Mouse (Mus musculus) forebrain, embryonic 16.5 days (tissue): ENCODE measurements around the gene Grrp1. TPM values are rescaled to one million over a fixed set of nuclear protein-coding genes. Genes with fewer than 3 reads are reported as not detected.

Experiments
- ATAC-seq: fragments of 200-750 bp; cut with Nextera tagmentation; 2 replicates; pipeline ENCODE4 v1.8.0; 2017; ENCODE audit warnings: mild to moderate bottlenecking, moderate library complexity
- H3K27ac ChIP-seq: fragments of 300-500 bp; sonication (generic); 2 replicates; pipeline ENCODE4 v1.5.1; 2014; ENCODE audit warnings: low read length, control low read depth
- H3K27me3 ChIP-seq: fragments of 300-500 bp; sonication (generic); replicated peaks from 2 replicates; pipeline ENCODE4 v1.6.1; 2014; ENCODE audit warnings: low read length; ENCODE audit not compliant: control insufficient read depth, insufficient read depth
- H3K36me3 ChIP-seq: fragments of 300-500 bp; sonication (generic); 2 replicates; pipeline ENCODE4 v1.6.1; 2014; ENCODE audit not compliant: control insufficient read depth, insufficient read depth
- H3K4me1 ChIP-seq: fragments of 300-500 bp; sonication (generic); replicated peaks from 2 replicates; pipeline ENCODE4 v1.6.1; 2014; ENCODE audit warnings: low read length; ENCODE audit not compliant: control insufficient read depth, insufficient read depth
- H3K4me2 ChIP-seq: fragments of 300-500 bp; sonication (generic); 2 replicates; pipeline ENCODE4 v1.6.1; 2014; ENCODE audit warnings: mild to moderate bottlenecking, low read length, control low read depth
- H3K4me3 ChIP-seq: fragments of 300-500 bp; sonication (generic); replicated peaks from 2 replicates; pipeline ENCODE4 v1.5.1; 2014; ENCODE audit warnings: mild to moderate bottlenecking, low read length, control low read depth
- H3K9ac ChIP-seq: fragments of 300-500 bp; sonication (generic); replicated peaks from 2 replicates; pipeline ENCODE4 v1.6.1; 2014; ENCODE audit warnings: low read depth, low read length, control low read depth
- H3K9me3 ChIP-seq: fragments of 300-500 bp; sonication (generic); 2 replicates; pipeline ENCODE4 v1.6.1; 2016; ENCODE audit warnings: low read length; ENCODE audit not compliant: control insufficient read depth
- WGBS: fragments of 180-500 bp; shearing (Covaris S2); extraction: QIAGEN DNeasy Blood & Tissue Kit; methylation state at CpG from one replicate; pipeline ENCODE4 v1.1.7; 2014; 5-methylcytosine and 5-hydroxymethylcytosine counted together
- polyA plus RNA-seq: library from polyadenylated mRNA; unstranded; fragments of >200 nt; fragmentation: Nextera tagmentation; extraction: Ambion mirVana; gene quantifications from 2 replicates; pipeline ENCODE4 v1.2.1, GENCODE M21; 2015

Grrp1 gene
- polyA plus RNA-seq, 1 experiment from 2014 or later = 12.5 TPM

DNA sequence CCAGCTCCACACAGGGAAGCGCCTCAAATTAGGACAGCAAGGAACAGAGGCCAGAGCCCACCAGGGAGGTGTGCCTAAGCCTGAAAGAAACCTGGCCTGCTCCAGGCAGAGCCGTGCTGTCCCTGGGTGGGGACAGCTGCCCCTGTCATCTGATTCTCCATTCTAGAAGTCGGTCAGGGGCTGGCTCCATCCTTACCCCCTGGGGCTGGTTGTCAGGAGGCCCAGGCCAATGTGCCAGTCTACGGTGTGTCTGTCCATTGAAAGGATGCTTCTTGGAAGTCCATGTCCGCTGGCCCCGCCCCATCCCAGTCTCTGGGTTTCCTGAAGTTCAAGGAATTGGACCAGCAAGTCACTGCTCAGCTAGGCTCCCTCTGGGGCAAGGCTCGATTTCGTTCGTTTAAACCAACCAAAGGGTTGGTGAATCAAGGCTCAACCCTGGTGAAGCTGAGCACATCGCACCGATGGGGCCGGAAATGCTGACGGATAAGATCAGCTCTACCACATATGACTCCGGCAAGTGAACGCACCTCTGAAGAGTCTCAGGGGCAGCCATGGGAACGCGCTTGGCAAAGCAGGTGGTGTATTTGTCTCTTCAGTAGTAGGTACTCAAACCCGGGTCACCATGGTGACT lies 39.3 kb upstream of the Grrp1 start:
- ATAC-seq = no peak
- peaks cover 6% of the 10 kb centered on the region for H3K4me1 ChIP-seq
- H3K4me3 ChIP-seq = no peak overlapping the region
- no peak overlapping the region for H3K27ac ChIP-seq
- H3K9ac ChIP-seq = no peak overlapping the region
- H3K27me3 ChIP-seq = no peaks in the 10 kb centered on the region
- H3K36me3 ChIP-seq = no peaks in the 10 kb centered on the region
- 0 out of 2 replicates have a peak, but pooled peaks cover 3% of the 10 kb centered on the region for H3K9me3 ChIP-seq
- 74% methylated on average over 18 of the region's 18 CpGs for WGBS
- no peak overlapping the region for H3K4me2 ChIP-seq

DNA sequence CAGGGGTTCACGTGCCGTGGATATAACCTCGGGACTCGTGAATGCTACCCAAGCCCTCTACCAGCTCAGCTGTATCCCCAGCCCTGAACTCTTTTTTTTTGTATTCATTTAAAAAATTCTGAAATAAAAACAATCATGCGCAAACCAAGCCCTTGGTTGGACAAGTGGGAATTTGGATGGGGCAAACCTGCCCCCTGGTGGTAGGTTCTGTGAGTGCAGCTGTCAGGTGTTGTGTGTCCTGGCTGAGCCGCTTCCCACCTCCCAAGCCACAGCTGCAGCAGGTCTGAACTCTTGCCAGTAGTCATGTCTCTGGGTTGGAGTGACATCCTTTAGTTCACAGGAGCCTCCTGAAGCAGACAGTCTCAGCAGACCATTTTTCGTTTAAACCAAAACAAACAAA lies 38.2 kb upstream of the Grrp1 start:
- WGBS = 18% methylated on average over 7 of the region's 7 CpGs
- ATAC-seq = no peak
- Histone ChIP-seq H3K9ac (no peak overlapping the region), H3K4me2 (no peak overlapping the region), H3K9me3 (0 out of 2 replicates have a peak, but pooled peaks cover 3% of the 10 kb centered on the region), H3K27ac (no peak overlapping the region), H3K36me3 (no peaks in the 10 kb centered on the region), H3K4me3 (no peak overlapping the region), H3K27me3 (no peaks in the 10 kb centered on the region), H3K4me1 (peaks cover 8% of the 10 kb centered on the region)

DNA sequence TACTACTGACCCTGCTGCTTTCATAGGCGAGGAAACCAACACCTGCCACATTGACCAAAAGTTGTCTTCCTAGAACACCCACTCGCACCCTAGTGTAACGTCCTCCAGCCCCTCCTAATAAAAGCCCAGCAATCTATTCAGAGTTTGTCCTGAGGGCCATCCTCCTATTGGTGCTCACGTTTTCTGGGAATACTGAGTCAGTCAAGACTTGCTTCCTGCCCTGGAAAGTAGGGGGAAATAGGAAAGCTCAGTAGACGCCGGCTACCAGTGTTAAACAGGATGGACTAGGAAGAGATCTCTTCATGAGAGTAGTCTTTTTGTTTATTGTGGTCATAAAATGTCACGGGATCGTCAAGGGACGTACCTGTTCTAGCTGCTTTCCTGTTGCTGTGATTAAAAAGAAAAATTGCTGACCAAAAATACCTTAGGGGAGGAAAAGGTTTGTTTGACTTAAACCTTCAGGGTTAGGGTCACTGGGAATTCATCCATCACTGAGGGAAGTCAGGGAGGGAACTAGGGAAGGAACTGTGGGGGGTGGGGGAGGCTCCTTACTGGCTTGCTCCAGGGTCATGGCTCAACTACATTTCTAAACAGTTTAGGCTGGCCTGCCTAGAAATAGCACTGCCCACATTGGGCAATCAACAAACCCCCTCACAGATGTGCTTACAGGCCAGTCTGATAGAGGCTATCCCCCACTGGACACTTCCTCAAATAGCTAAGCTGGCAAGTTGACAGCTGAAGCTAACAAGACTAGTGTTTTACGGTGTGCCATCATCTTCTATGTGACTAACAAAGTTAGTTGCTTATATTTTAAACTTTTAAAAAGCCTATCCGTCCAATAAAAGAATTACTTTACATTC lies 34.7 kb upstream of the Grrp1 start:
- WGBS = 48% methylated on average over 11 of the region's 11 CpGs
- peaks cover 18% of the 10 kb centered on the region for H3K4me1 ChIP-seq
- H3K36me3 ChIP-seq = no peaks in the 10 kb centered on the region
- ATAC-seq = no peak
- H3K9me3 ChIP-seq = no peaks in the 10 kb centered on the region
- H3K9ac ChIP-seq = peak overlapping the region; percentile 99
- H3K27ac ChIP-seq = no peak overlapping the region
- no peaks in the 10 kb centered on the region for H3K27me3 ChIP-seq
- peak overlapping the region; percentile 76 for H3K4me2 ChIP-seq
- peak overlapping the region; percentile 73 for H3K4me3 ChIP-seq

DNA sequence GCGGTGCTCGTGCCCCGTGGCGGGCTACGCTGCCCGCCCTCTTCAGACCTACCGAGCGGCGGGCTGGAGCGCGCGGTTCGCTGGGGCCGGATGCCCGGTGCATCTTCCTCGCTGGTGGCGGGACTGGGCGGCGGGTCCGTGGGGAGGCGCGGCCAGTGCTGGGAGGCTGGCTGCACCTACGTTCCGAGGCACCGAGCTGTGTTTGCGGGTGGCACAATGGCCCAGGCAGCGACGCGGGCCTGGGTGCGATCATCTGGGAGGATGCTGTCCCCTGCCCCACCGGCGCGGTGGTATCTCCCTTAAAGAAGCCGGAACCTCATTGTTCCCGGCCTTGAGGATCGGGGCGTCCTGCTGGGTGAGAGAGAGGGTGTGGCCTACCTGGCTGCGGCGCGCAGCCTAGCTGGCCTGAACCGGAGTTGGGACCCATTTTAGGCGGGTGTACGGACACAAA lies 33.7 kb upstream of the Grrp1 start, which contains the start of gene Pdik1l:
TSS of gene Pdik1l (minus strand) at position 321 of the 451 bp plus-strand sequence.
- H3K4me3 ChIP-seq = peak within 1 kb of the TSS; percentile 73
- peak within 1 kb of the TSS; percentile 78 for H3K4me2 ChIP-seq
- no peaks in the 10 kb centered on the region for H3K27me3 ChIP-seq
- peak within 1 kb of the TSS; percentile 99 for H3K27ac ChIP-seq
- ATAC-seq = peak; percentile 78
- H3K4me1 ChIP-seq = peaks cover 18% of the 10 kb centered on the region
- H3K36me3 ChIP-seq = 0 out of 2 replicates have a peak, but pooled peaks cover under 1% of the 10 kb centered on the region
- no peaks in the 10 kb centered on the region for H3K9me3 ChIP-seq
- peak within 1 kb of the TSS; percentile 99 for H3K9ac ChIP-seq
- WGBS = 0% methylated on average over 41 of the region's 43 CpGs

DNA sequence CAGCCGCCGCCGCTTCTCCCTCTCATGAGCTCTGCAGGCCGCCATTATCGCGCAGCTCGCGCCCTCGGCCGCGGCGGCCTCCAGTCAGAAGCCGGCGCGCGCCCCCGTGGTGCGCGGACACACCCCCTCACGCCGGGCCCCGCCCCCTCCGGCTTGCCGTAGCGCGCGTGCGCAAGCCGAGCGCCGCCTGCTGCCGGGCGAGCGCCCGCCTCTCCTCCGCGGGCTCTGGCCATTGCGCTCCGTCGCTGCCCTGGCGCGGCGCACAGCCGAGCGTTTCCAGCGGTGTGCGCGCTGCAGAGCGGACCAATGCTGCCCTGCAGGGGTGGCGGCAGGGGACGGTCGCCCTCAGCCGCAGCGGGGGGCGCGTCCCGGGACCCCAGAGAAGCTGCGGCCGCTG lies 33.3 kb upstream of the Grrp1 start:
- peaks cover 18% of the 10 kb centered on the region for H3K4me1 ChIP-seq
- H3K9me3 ChIP-seq = no peaks in the 10 kb centered on the region
- H3K4me2 ChIP-seq = peak overlapping the region; percentile 78
- H3K9ac ChIP-seq = peak overlapping the region; percentile 99
- no peaks in the 10 kb centered on the region for H3K27me3 ChIP-seq
- peak; percentile 96 for ATAC-seq
- H3K36me3 ChIP-seq = peaks cover 4% of the 10 kb centered on the region; the same call in 1 of the 2 replicates
- H3K4me3 ChIP-seq = peak overlapping the region; percentile 73
- H3K27ac ChIP-seq = peak overlapping the region; percentile 99
- WGBS = 0% methylated on average over 55 of the region's 59 CpGs

DNA sequence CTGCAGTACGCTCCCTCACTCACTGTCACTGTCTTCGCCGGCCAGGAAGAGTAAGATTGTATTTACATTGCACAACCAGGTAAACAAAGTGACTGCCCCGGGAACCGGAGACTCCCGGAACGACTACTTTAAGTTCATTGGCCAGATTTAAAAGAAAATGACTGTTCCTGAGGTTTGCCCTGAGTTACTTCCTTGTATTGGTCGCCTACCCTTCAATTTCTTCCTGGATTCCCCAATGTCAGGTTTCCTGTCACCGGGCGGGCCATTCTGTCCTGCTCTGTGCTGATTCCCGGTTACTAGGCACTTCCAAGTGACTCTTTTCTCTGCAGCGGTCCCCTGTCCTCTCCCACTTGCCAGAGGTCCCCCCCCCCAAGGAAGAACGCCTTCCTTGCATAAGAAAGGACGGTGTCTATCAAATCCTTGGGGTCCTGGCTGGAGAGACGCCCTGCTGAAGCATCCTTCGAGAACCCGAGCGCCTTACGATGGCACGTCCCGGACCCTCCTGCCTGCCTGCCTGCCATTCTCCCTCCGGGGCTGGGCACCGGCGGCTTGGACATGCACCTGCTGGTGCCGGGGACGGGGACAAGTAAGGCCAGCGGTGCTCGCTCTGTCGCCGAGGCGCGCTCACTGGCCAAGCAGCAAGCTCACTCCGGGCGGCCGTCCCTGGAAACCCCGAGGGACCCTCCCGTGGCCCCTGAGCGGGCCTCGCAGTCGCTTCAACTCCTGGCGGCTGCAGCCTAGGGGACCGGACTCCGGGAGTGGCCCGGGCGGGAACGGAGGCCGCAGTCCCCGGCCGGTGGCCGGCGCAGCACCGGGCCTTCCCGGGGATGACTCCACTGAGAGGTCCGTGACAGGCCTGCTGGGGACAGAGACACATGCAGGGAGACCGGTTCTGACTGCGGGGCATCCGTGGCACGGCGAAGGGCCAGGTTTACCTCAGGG lies 32.6 kb upstream of the Grrp1 start:
- Histone ChIP-seq H3K36me3 (peaks cover 8% of the 10 kb centered on the region), H3K4me1 (peaks cover 18% of the 10 kb centered on the region), H3K27me3 (no peaks in the 10 kb centered on the region), H3K9ac (peak overlapping the region; percentile 90), H3K4me3 (peak overlapping the region; percentile 73), H3K4me2 (peak overlapping the region; percentile 78), H3K9me3 (no peaks in the 10 kb centered on the region), H3K27ac (peak overlapping the region; percentile 73)
- WGBS = 3% methylated on average over 59 of the region's 59 CpGs
- peak; percentile 29 for ATAC-seq

DNA sequence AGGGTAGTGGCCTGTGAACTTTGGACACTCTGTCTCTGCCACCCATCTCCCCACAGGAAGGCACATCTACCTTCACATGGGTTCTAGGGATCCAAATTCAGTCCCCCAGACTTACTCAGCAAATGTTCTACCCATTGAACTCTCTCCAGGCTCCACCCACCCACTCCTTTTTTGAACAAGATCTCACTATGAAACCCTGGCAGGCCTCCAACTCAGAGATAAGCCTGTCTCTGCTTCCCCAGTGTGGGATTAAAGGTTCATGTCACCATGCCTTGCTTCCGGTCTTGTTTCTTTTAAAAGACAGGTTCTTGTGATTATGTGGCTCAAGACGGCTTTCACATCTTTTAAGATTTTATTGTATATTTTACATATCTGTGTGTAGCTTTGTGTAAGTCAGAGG lies 31.0 kb upstream of the Grrp1 start:
- H3K4me1 ChIP-seq = peaks cover 18% of the 10 kb centered on the region
- no peak for ATAC-seq
- H3K27me3 ChIP-seq = no peaks in the 10 kb centered on the region
- no peaks in the 10 kb centered on the region for H3K9me3 ChIP-seq
- no peak overlapping the region for H3K9ac ChIP-seq
- H3K27ac ChIP-seq = no peak overlapping the region
- peaks cover 16% of the 10 kb centered on the region for H3K36me3 ChIP-seq
- no peak overlapping the region for H3K4me2 ChIP-seq
- WGBS = 94% methylated on average over 2 of the region's 2 CpGs
- H3K4me3 ChIP-seq = no peak overlapping the region

DNA sequence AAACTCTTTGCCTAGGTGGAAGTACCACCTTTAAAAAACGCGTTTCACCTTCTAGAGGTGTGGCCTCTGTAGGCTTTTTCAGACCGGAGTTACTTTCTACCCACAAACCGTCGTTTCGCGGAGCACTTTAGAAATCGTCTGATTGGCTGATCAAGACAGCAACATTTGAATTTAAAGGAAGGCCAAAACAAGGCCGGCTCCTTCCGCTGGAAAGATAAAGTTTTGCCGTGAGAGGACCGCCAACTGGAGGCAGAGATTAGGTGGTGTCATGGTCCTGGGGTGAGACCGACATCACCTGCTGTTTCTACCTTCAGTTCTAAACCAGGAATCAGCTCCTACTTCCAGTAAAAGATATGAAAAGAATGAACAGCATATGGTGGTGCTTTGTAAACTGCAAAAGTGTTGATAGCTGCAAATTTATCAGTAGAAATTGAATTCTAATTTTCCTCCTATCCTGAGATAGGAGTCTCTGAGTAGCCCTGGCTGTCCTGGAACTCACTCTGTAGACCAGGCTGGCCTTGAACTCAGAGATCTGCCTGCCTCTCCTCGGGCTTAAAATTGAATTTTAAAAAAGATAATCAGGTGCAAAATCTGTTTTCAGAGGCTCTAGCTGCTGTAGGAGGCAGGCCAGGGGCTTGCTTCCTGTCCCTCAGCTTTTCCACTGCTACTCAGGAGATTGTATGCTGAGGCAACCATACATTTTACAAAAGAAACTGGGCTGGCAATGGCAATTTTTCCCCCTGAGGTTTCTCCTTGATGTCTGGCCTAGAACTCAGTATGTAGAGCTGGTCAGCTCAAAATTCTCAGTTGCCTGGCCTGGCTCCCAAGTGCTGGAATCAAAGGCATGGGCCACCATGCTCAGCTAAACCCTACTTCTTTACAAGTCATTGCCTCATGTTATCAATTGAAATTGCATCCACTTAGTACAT lies 19.8 kb upstream of the Grrp1 start:
- no peak for ATAC-seq
- Histone ChIP-seq H3K4me1 (no peaks in the 10 kb centered on the region), H3K9ac (no peak overlapping the region), H3K36me3 (peaks cover 22% of the 10 kb centered on the region), H3K27me3 (no peaks in the 10 kb centered on the region), H3K4me2 (no peak overlapping the region), H3K9me3 (no peaks in the 10 kb centered on the region), H3K27ac (no peak overlapping the region), H3K4me3 (no peak overlapping the region)
- 9% methylated on average over 14 of the region's 14 CpGs for WGBS
